Mouse (Mus musculus): ENCODE measurements around the gene Tbx15. TPM values are rescaled to one million over a fixed set of nuclear protein-coding genes. Genes with fewer than 3 reads are reported as not detected.

Tbx15 gene
- polyA plus RNA-seq, 1 experiment, result 0.19 TPM

- TF ChIP-seq CTCF (IDR thresholded peaks at IDR 0.05; ENCODE audit: control insufficient read depth, insufficient read depth, insufficient replicate concordance, low read depth, low read length) (no peak), POLR2A (IDR thresholded peaks at IDR 0.05; ENCODE audit: control insufficient read depth, low read depth, low read length) (no peak)
- 0 out of 2 replicates have a peak, but pooled peaks cover 3% of the 10 kb centered on the region for H3K27me3 ChIP-seq (ENCODE audit: control insufficient read depth, insufficient read depth, low read length)
- H3K4me3 ChIP-seq (ENCODE audit: control insufficient read depth, low read depth, low read length), result no peak overlapping the region; the same call in 1 of the 2 replicates
- H3K36me3 ChIP-seq (ENCODE audit: control insufficient read depth, insufficient read depth, low read length), result no peaks in the 10 kb centered on the region
- H3K27ac ChIP-seq (ENCODE audit: control insufficient read depth, insufficient read depth, low read depth, low read length), result no peak overlapping the region
- peaks cover 11% of the 10 kb centered on the region for H3K4me1 ChIP-seq (ENCODE audit: control insufficient read depth, insufficient read depth, low read length)
Observed at GRCm38 (mm10) chr3:99234319-99234869, 5.8 kb upstream of the Tbx15 start.

GRCm38 (mm10) chr3:99235116-99235803, 4.9 kb upstream of the Tbx15 start:
- Histone ChIP-seq H3K4me3 (ENCODE audit: control insufficient read depth, low read depth, low read length) (no peak overlapping the region), H3K27ac (ENCODE audit: control insufficient read depth, insufficient read depth, low read depth, low read length) (no peak overlapping the region), H3K27me3 (ENCODE audit: control insufficient read depth, insufficient read depth, low read length) (peaks cover 6% of the 10 kb centered on the region; the same call in 1 of the 2 replicates), H3K4me1 (ENCODE audit: control insufficient read depth, insufficient read depth, low read length) (peaks cover 13% of the 10 kb centered on the region), H3K36me3 (ENCODE audit: control insufficient read depth, insufficient read depth, low read length) (no peaks in the 10 kb centered on the region)
- TF ChIP-seq POLR2A (IDR thresholded peaks at IDR 0.05; ENCODE audit: control insufficient read depth, low read depth, low read length), result no peak
- TF ChIP-seq CTCF (IDR thresholded peaks at IDR 0.05; ENCODE audit: control insufficient read depth, insufficient read depth, insufficient replicate concordance, low read depth, low read length), result no peak

- no peak for TF ChIP-seq CTCF (IDR thresholded peaks at IDR 0.05; ENCODE audit: control insufficient read depth, insufficient read depth, insufficient replicate concordance, low read depth, low read length)
- TF ChIP-seq POLR2A (IDR thresholded peaks at IDR 0.05; ENCODE audit: control insufficient read depth, low read depth, low read length), result no peak
- Histone ChIP-seq H3K27ac (ENCODE audit: control insufficient read depth, insufficient read depth, low read depth, low read length) (no peak overlapping the region), H3K4me3 (ENCODE audit: control insufficient read depth, low read depth, low read length) (no peak overlapping the region), H3K4me1 (ENCODE audit: control insufficient read depth, insufficient read depth, low read length) (peaks cover 14% of the 10 kb centered on the region), H3K27me3 (ENCODE audit: control insufficient read depth, insufficient read depth, low read length) (peaks cover 9% of the 10 kb centered on the region), H3K36me3 (ENCODE audit: control insufficient read depth, insufficient read depth, low read length) (no peaks in the 10 kb centered on the region)
Observed at GRCm38 (mm10) chr3:99235804-99236755, 4.1 kb upstream of the Tbx15 start.

GRCm38 (mm10) chr3:99238691-99239090, 1.5 kb upstream of the Tbx15 start:
- H3K4me1 ChIP-seq (ENCODE audit: control insufficient read depth, insufficient read depth, low read length), result peaks cover 14% of the 10 kb centered on the region
- no peak overlapping the region for H3K27ac ChIP-seq (ENCODE audit: control insufficient read depth, insufficient read depth, low read depth, low read length)
- H3K36me3 ChIP-seq (ENCODE audit: control insufficient read depth, insufficient read depth, low read length), result no peaks in the 10 kb centered on the region
- no peak for TF ChIP-seq CTCF (IDR thresholded peaks at IDR 0.05; ENCODE audit: control insufficient read depth, insufficient read depth, insufficient replicate concordance, low read depth, low read length)
- no peak for TF ChIP-seq POLR2A (IDR thresholded peaks at IDR 0.05; ENCODE audit: control insufficient read depth, low read depth, low read length)
- no peak overlapping the region for H3K4me3 ChIP-seq (ENCODE audit: control insufficient read depth, low read depth, low read length)
- H3K27me3 ChIP-seq (ENCODE audit: control insufficient read depth, insufficient read depth, low read length), result peaks cover 9% of the 10 kb centered on the region

GRCm38 (mm10) chr3:99239301-99240045, 708 bp upstream of the Tbx15 start:
- Histone ChIP-seq H3K4me1 (ENCODE audit: control insufficient read depth, insufficient read depth, low read length) (peaks cover 11% of the 10 kb centered on the region), H3K27me3 (ENCODE audit: control insufficient read depth, insufficient read depth, low read length) (peaks cover 9% of the 10 kb centered on the region), H3K27ac (ENCODE audit: control insufficient read depth, insufficient read depth, low read depth, low read length) (no peak overlapping the region), H3K36me3 (ENCODE audit: control insufficient read depth, insufficient read depth, low read length) (no peaks in the 10 kb centered on the region), H3K4me3 (ENCODE audit: control insufficient read depth, low read depth, low read length) (no peak overlapping the region)
- TF ChIP-seq CTCF (IDR thresholded peaks at IDR 0.05; ENCODE audit: control insufficient read depth, insufficient read depth, insufficient replicate concordance, low read depth, low read length), result no peak
- no peak for TF ChIP-seq POLR2A (IDR thresholded peaks at IDR 0.05; ENCODE audit: control insufficient read depth, low read depth, low read length)

GRCm38 (mm10) chr3:99240811-99241738, 894 bp downstream of the Tbx15 start:
- no peak overlapping the region; the same call in 1 of the 2 replicates for H3K4me3 ChIP-seq (ENCODE audit: control insufficient read depth, low read depth, low read length)
- H3K27me3 ChIP-seq (ENCODE audit: control insufficient read depth, insufficient read depth, low read length), result peaks cover 7% of the 10 kb centered on the region
- TF ChIP-seq POLR2A (IDR thresholded peaks at IDR 0.05; ENCODE audit: control insufficient read depth, low read depth, low read length) (no peak), CTCF (IDR thresholded peaks at IDR 0.05; ENCODE audit: control insufficient read depth, insufficient read depth, insufficient replicate concordance, low read depth, low read length) (no peak)
- no peak overlapping the region for H3K27ac ChIP-seq (ENCODE audit: control insufficient read depth, insufficient read depth, low read depth, low read length)
- no peaks in the 10 kb centered on the region for H3K36me3 ChIP-seq (ENCODE audit: control insufficient read depth, insufficient read depth, low read length)
- peaks cover 5% of the 10 kb centered on the region for H3K4me1 ChIP-seq (ENCODE audit: control insufficient read depth, insufficient read depth, low read length)
